Mouse (Mus musculus): ENCODE results near the gene Slc9a1.

Gene Slc9a1

GRCm38 (mm10) chr4:133375812-133376577 is 6.5 kb downstream of the Slc9a1 start:
- no peak for DNase-seq

GRCm38 (mm10) chr4:133378236-133379045 is 8.9 kb downstream of the Slc9a1 start:
- peak; percentile 73 for DNase-seq

- no peak for DNase-seq
Measured at GRCm38 (mm10) chr4:133379046-133379347, 9.5 kb downstream of the Slc9a1 start.

- DNase-seq = no peak
Measured at GRCm38 (mm10) chr4:133379861-133380260, 10.4 kb downstream of the Slc9a1 start.

- no peak for DNase-seq
Measured at GRCm38 (mm10) chr4:133380532-133380931, 11.0 kb downstream of the Slc9a1 start.

GRCm38 (mm10) chr4:133381141-133381540 is 11.6 kb downstream of the Slc9a1 start:
- no peak for DNase-seq

GRCm38 (mm10) chr4:133386061-133386797 is 16.7 kb downstream of the Slc9a1 start:
- DNase-seq = no peak

GRCm38 (mm10) chr4:133387053-133387452 is 17.5 kb downstream of the Slc9a1 start:
- no peak for DNase-seq

- DNase-seq = no peak
Measured at GRCm38 (mm10) chr4:133388781-133389552, 19.5 kb downstream of the Slc9a1 start.

- no peak for DNase-seq
Measured at GRCm38 (mm10) chr4:133390042-133390441, 20.5 kb downstream of the Slc9a1 start.

GRCm38 (mm10) chr4:133390585-133390984 is 21.1 kb downstream of the Slc9a1 start:
- no peak for DNase-seq

GRCm38 (mm10) chr4:133391185-133392040 is 21.9 kb downstream of the Slc9a1 start:
- DNase-seq = no peak

- no peak for DNase-seq
Measured at GRCm38 (mm10) chr4:133394981-133395573, 25.6 kb downstream of the Slc9a1 start.

GRCm38 (mm10) chr4:133396079-133396478 is 26.6 kb downstream of the Slc9a1 start:
- no peak for DNase-seq

GRCm38 (mm10) chr4:133397299-133397698 is 27.8 kb downstream of the Slc9a1 start:
- no peak for DNase-seq

- no peak for DNase-seq
Measured at GRCm38 (mm10) chr4:133397961-133398360, 28.5 kb downstream of the Slc9a1 start.

- no peak for DNase-seq
Measured at GRCm38 (mm10) chr4:133398619-133399018, 29.1 kb downstream of the Slc9a1 start.

- DNase-seq = no peak
Measured at GRCm38 (mm10) chr4:133399509-133399908, 30.0 kb downstream of the Slc9a1 start.

- DNase-seq = no peak
Measured at GRCm38 (mm10) chr4:133400098-133400497, 30.6 kb downstream of the Slc9a1 start.

- DNase-seq = no peak
Measured at GRCm38 (mm10) chr4:133402011-133402410, 32.5 kb downstream of the Slc9a1 start.

- DNase-seq = no peak
Measured at GRCm38 (mm10) chr4:133403611-133404228, 34.2 kb downstream of the Slc9a1 start.
